Mouse (Mus musculus) macrophage (primary cell): ENCODE results near the gene Map3k14. TPM values are rescaled to one million over a fixed set of nuclear protein-coding genes. Genes with fewer than 3 reads are reported as not detected.
A peak's percentile ranks its signal among the peaks of the same experiment; 100 is the strongest.
"Not testable (repeated sequence)": the region's sequence is repeated elsewhere in the genome, so short reads cannot be mapped to it uniquely, and the experiment has no call there.

Source experiments
- H3K27ac ChIP-seq: fragments of 350-480 bp; formaldehyde crosslinking; 2 replicates; pipeline ENCODE4 v1.9.0; 2021
- H3K36me3 ChIP-seq: fragments of 350-480 bp; formaldehyde crosslinking; 2 replicates; pipeline ENCODE4 v1.9.0; 2021; ENCODE audit errors: inconsistent target
- H3K4me3 ChIP-seq: fragments of 350-480 bp; formaldehyde crosslinking; 2 replicates; pipeline ENCODE4 v1.9.0; 2021; ENCODE audit errors: inconsistent target
- H3K79me2 ChIP-seq: fragments of 350-480 bp; formaldehyde crosslinking; 2 replicates; pipeline ENCODE4 v1.9.0; 2021; ENCODE audit errors: inconsistent target
- WGBS: methylation state at CpG from one replicate; pipeline ENCODE4 v1.1.7; 2026; ENCODE audit warnings: inconsistent platforms; ENCODE audit not compliant: missing documents; 5-methylcytosine and 5-hydroxymethylcytosine counted together
- polyA plus RNA-seq: library from polyadenylated mRNA; stranded (reverse); fragments of 250-400 nt; gene quantifications from 3 replicates; pipeline ENCODE4 v1.2.4, GENCODE M21; 2018; ENCODE audit warnings: inconsistent platforms

Map3k14 gene
- polyA plus RNA-seq, 1 experiment from 2014 or later = 9.0 TPM

GRCm38 (mm10) chr11:103290841-103291240, 23.6 kb upstream of the Map3k14 start:
- not testable (repeated sequence) for H3K79me2 ChIP-seq, H3K36me3 ChIP-seq, H3K27ac ChIP-seq, H3K4me3 ChIP-seq
- 75% methylated on average over 7 of the region's 7 CpGs for WGBS

GRCm38 (mm10) chr11:103288291-103288963, 21.2 kb upstream of the Map3k14 start:
- Histone ChIP-seq H3K79me2 (no peaks in the 10 kb centered on the region), H3K27ac (peak overlapping the region; percentile 17; the same call in 1 of the 2 replicates), H3K4me3 (no peak overlapping the region), H3K36me3 (no peaks in the 10 kb centered on the region)
- 12% methylated on average over 16 of the region's 16 CpGs for WGBS

GRCm38 (mm10) chr11:103286910-103287309, 19.6 kb upstream of the Map3k14 start:
- H3K27ac ChIP-seq = no peak overlapping the region
- H3K36me3 ChIP-seq = no peaks in the 10 kb centered on the region
- H3K4me3 ChIP-seq = no peak overlapping the region
- no peaks in the 10 kb centered on the region for H3K79me2 ChIP-seq
- 98% methylated on average over 5 of the region's 5 CpGs for WGBS

GRCm38 (mm10) chr11:103285951-103286350, 18.7 kb upstream of the Map3k14 start:
- WGBS = 84% methylated on average over 6 of the region's 6 CpGs
- H3K79me2 ChIP-seq = no peaks in the 10 kb centered on the region
- no peaks in the 10 kb centered on the region for H3K36me3 ChIP-seq
- H3K27ac ChIP-seq = no peak overlapping the region
- no peak overlapping the region for H3K4me3 ChIP-seq

- Histone ChIP-seq H3K4me3 (no peak overlapping the region), H3K36me3 (no peaks in the 10 kb centered on the region), H3K79me2 (no peaks in the 10 kb centered on the region), H3K27ac (no peak overlapping the region)
- 94% methylated on average over 10 of the region's 10 CpGs for WGBS
Measured at GRCm38 (mm10) chr11:103285276-103285675, 18.0 kb upstream of the Map3k14 start.

- Histone ChIP-seq H3K36me3 (no peaks in the 10 kb centered on the region), H3K79me2 (no peaks in the 10 kb centered on the region), H3K4me3 (no peak overlapping the region), H3K27ac (peak overlapping the region; percentile 86)
- WGBS = 0% methylated on average over 5 of the region's 7 CpGs
Measured at GRCm38 (mm10) chr11:103281784-103282183, 14.5 kb upstream of the Map3k14 start.

- no peaks in the 10 kb centered on the region for H3K36me3 ChIP-seq
- no peaks in the 10 kb centered on the region for H3K79me2 ChIP-seq
- no peak overlapping the region for H3K27ac ChIP-seq
- WGBS = 100% methylated on average over 5 of the region's 8 CpGs
- no peak overlapping the region for H3K4me3 ChIP-seq
Measured at GRCm38 (mm10) chr11:103276450-103276849, 9.2 kb upstream of the Map3k14 start.

- Histone ChIP-seq H3K4me3 (no peak overlapping the region), H3K27ac (no peak overlapping the region), H3K79me2 (no peaks in the 10 kb centered on the region), H3K36me3 (no peaks in the 10 kb centered on the region)
- 96% methylated on average over 3 of the region's 3 CpGs for WGBS
Measured at GRCm38 (mm10) chr11:103272888-103273287, 5.6 kb upstream of the Map3k14 start.

- Histone ChIP-seq H3K79me2 (no peaks in the 10 kb centered on the region), H3K4me3 (no peak overlapping the region), H3K36me3 (no peaks in the 10 kb centered on the region), H3K27ac (no peak overlapping the region)
- 79% methylated on average over 6 of the region's 6 CpGs for WGBS
Measured at GRCm38 (mm10) chr11:103271979-103272378, 4.7 kb upstream of the Map3k14 start.

- Histone ChIP-seq H3K27ac (peak overlapping the region; percentile 22; the same call in 1 of the 2 replicates), H3K4me3 (no peak overlapping the region), H3K79me2 (peaks cover 25% of the 10 kb centered on the region), H3K36me3 (no peaks in the 10 kb centered on the region)
- WGBS = 24% methylated on average over 5 of the region's 5 CpGs
Measured at GRCm38 (mm10) chr11:103269426-103269825, 2.2 kb upstream of the Map3k14 start.

- Histone ChIP-seq H3K4me3 (no peak overlapping the region), H3K27ac (peak overlapping the region; percentile 22; the same call in 1 of the 2 replicates), H3K79me2 (peaks cover 30% of the 10 kb centered on the region), H3K36me3 (no peaks in the 10 kb centered on the region)
- 70% methylated on average over 3 of the region's 3 CpGs for WGBS
Measured at GRCm38 (mm10) chr11:103268905-103269304, 1.6 kb upstream of the Map3k14 start.

- Histone ChIP-seq H3K27ac (peak overlapping the region; percentile 46; the same call in 1 of the 2 replicates), H3K36me3 (no peaks in the 10 kb centered on the region), H3K4me3 (no peak overlapping the region), H3K79me2 (peaks cover 36% of the 10 kb centered on the region)
- 79% methylated on average over 4 of the region's 4 CpGs for WGBS
Measured at GRCm38 (mm10) chr11:103268350-103268749, 1.1 kb upstream of the Map3k14 start.

GRCm38 (mm10) chr11:103266729-103267345, 435 bp downstream of the Map3k14 start:
- Histone ChIP-seq H3K4me3 (peak overlapping the region; percentile 74), H3K27ac (peak overlapping the region; percentile 70), H3K79me2 (peaks cover 48% of the 10 kb centered on the region), H3K36me3 (no peaks in the 10 kb centered on the region)
- under 1% methylated on average over 38 of the region's 42 CpGs for WGBS

- 20% methylated on average over 2 of the region's 2 CpGs for WGBS
- no peaks in the 10 kb centered on the region for H3K36me3 ChIP-seq
- H3K79me2 ChIP-seq = peaks cover 57% of the 10 kb centered on the region
- H3K4me3 ChIP-seq = peak overlapping the region; percentile 74
- H3K27ac ChIP-seq = peak overlapping the region; percentile 89
Measured at GRCm38 (mm10) chr11:103265856-103266255, 1.4 kb downstream of the Map3k14 start.

- no peaks in the 10 kb centered on the region for H3K36me3 ChIP-seq
- H3K27ac ChIP-seq = peak overlapping the region; percentile 89
- H3K79me2 ChIP-seq = peaks cover 64% of the 10 kb centered on the region
- WGBS = under 1% methylated on average over 7 of the region's 7 CpGs
- H3K4me3 ChIP-seq = peak overlapping the region; percentile 44
Measured at GRCm38 (mm10) chr11:103265211-103265610, 2.1 kb downstream of the Map3k14 start.
